Mouse (Mus musculus) forebrain, embryonic 16.5 days (tissue): ENCODE results near the gene Sec23b. TPM values are rescaled to one million over a fixed set of nuclear protein-coding genes. Genes with fewer than 3 reads are reported as not detected.

ENCODE experiments used
- ATAC-seq: fragments of 200-750 bp; cut with Nextera tagmentation; 2 replicates; pipeline ENCODE4 v1.8.0; 2017; ENCODE audit warnings: mild to moderate bottlenecking, moderate library complexity
- H3K27ac ChIP-seq: fragments of 300-500 bp; sonication (generic); 2 replicates; pipeline ENCODE4 v1.5.1; 2014; ENCODE audit warnings: low read length, control low read depth
- H3K27me3 ChIP-seq: fragments of 300-500 bp; sonication (generic); replicated peaks from 2 replicates; pipeline ENCODE4 v1.6.1; 2014; ENCODE audit warnings: low read length; ENCODE audit not compliant: control insufficient read depth, insufficient read depth
- H3K36me3 ChIP-seq: fragments of 300-500 bp; sonication (generic); 2 replicates; pipeline ENCODE4 v1.6.1; 2014; ENCODE audit not compliant: control insufficient read depth, insufficient read depth
- H3K4me1 ChIP-seq: fragments of 300-500 bp; sonication (generic); replicated peaks from 2 replicates; pipeline ENCODE4 v1.6.1; 2014; ENCODE audit warnings: low read length; ENCODE audit not compliant: control insufficient read depth, insufficient read depth
- H3K4me2 ChIP-seq: fragments of 300-500 bp; sonication (generic); 2 replicates; pipeline ENCODE4 v1.6.1; 2014; ENCODE audit warnings: mild to moderate bottlenecking, low read length, control low read depth
- H3K4me3 ChIP-seq: fragments of 300-500 bp; sonication (generic); replicated peaks from 2 replicates; pipeline ENCODE4 v1.5.1; 2014; ENCODE audit warnings: mild to moderate bottlenecking, low read length, control low read depth
- H3K9ac ChIP-seq: fragments of 300-500 bp; sonication (generic); replicated peaks from 2 replicates; pipeline ENCODE4 v1.6.1; 2014; ENCODE audit warnings: low read depth, low read length, control low read depth
- H3K9me3 ChIP-seq: fragments of 300-500 bp; sonication (generic); 2 replicates; pipeline ENCODE4 v1.6.1; 2016; ENCODE audit warnings: low read length; ENCODE audit not compliant: control insufficient read depth
- WGBS: fragments of 180-500 bp; shearing (Covaris S2); extraction: QIAGEN DNeasy Blood & Tissue Kit; methylation state at CpG from one replicate; pipeline ENCODE4 v1.1.7; 2014; 5-methylcytosine and 5-hydroxymethylcytosine counted together
- polyA plus RNA-seq: library from polyadenylated mRNA; unstranded; fragments of >200 nt; fragmentation: Nextera tagmentation; extraction: Ambion mirVana; gene quantifications from 2 replicates; pipeline ENCODE4 v1.2.1, GENCODE M21; 2015

Sec23b gene
- 66.5 and 67.5 TPM in 2 replicates for polyA plus RNA-seq

DNA sequence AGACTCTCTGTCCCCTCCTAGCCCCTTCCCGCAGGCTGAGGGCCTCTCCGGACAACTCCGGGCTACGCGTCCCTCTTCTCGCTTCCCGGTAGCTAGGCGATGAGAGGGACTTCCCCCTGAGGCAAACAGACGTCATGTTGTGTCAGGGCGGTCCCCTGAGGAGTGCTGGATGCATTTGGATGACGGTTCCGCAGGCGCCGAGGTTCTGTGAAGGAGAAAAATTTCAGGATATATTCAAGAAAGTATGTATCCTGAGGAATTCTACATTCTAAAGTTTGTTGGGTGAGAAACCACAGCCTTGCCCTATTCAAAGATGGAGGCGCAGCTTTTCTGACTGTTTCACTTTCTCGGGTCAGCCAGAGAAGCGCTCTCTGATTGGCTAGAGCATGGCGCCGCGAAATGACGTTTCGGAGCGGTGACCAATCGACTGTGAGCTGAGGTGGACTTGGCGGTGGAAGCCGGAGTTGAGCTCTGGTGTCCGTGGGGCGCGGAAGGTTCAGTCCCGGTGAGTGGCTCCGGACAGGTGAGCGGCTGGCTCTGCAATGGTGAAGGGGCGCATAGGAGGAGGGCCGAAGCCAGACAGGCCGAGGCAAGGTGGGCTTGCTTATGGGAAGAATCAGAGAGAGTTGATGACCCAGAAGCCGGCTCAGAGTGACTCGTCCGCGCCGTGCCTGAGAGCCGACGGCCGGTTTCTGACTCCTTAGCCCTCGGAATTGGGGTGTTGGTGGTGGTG, at the start of gene Sec23b:
Gene Sec23b, plus strand, starts transcription at position 410 of the 733 bp plus-strand sequence.
- peak; percentile 98 for ATAC-seq
- H3K4me1 ChIP-seq, result peaks cover 11% of the 10 kb centered on the region
- WGBS, result under 1% methylated on average over 44 of the region's 44 CpGs

GRCm38 (mm10) chr2:144514619-144515018, 41.4 kb upstream of the Sec23b start:
- no peaks in the 10 kb centered on the region for H3K4me1 ChIP-seq
- no peaks in the 10 kb centered on the region for H3K36me3 ChIP-seq
- no peak overlapping the region for H3K9ac ChIP-seq
- 86% methylated on average over 3 of the region's 3 CpGs for WGBS
- no peaks in the 10 kb centered on the region for H3K27me3 ChIP-seq
- no peak for ATAC-seq
- H3K9me3 ChIP-seq, result no peaks in the 10 kb centered on the region
- no peak overlapping the region for H3K27ac ChIP-seq
- no peak overlapping the region for H3K4me3 ChIP-seq
- no peak overlapping the region for H3K4me2 ChIP-seq

More for the DNA sequence above, at the start of gene Sec23b:
- peak within 1 kb of the TSS; percentile 73 for H3K9ac ChIP-seq
- H3K4me3 ChIP-seq, result peak within 1 kb of the TSS; percentile 84
- no peaks in the 10 kb centered on the region for H3K9me3 ChIP-seq
- H3K4me2 ChIP-seq, result peak within 1 kb of the TSS; percentile 72
- no peaks in the 10 kb centered on the region for H3K27me3 ChIP-seq
- H3K27ac ChIP-seq, result peak within 1 kb of the TSS; percentile 80
- H3K36me3 ChIP-seq, result peaks cover 3% of the 10 kb centered on the region; the same call in 1 of the 2 replicates

DNA sequence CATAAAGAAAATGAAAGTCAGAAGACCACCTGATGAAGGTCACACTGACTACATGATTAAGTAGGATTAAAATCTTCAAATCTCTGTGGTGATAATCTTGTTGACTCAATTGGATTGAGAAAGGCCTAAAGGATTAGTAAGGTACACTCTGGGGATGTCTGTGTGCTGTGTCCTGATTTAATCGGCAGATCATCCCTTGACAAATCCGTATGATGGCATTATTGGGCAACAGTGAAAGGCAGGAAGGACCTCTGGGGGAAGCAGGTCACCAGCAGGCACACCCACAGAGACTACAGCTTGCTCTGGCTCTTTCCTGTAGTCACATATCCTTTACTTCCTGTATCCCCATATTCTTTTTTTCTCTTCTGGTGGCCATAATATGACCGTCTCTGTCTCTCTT, 36.3 kb upstream of the Sec23b start:
- Histone ChIP-seq H3K9ac (no peak overlapping the region), H3K4me3 (no peak overlapping the region), H3K36me3 (no peaks in the 10 kb centered on the region), H3K27me3 (no peaks in the 10 kb centered on the region), H3K4me2 (no peak overlapping the region), H3K27ac (no peak overlapping the region), H3K4me1 (no peaks in the 10 kb centered on the region), H3K9me3 (no peaks in the 10 kb centered on the region)
- WGBS, result 74% methylated on average over 3 of the region's 3 CpGs
- ATAC-seq, result no peak

DNA sequence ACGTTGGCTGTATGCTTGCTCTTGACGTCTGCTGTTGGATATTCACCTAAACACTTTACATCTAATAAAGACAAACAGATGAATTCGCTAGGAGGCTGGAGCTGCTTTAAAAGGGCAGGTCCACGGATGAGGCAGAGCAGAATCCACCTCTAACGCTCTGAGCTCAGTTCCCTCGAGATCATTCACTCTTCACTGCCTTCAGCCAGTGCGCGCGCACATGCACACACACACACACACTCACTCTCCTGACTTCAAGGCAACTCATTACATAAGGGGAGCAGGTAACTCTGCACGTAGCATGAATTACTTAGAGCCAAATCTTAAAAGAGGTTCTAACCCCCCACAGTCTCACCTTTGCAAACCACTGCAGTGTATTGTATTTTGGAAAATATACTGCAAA, 30.2 kb upstream of the Sec23b start:
- peaks cover 18% of the 10 kb centered on the region for H3K4me1 ChIP-seq
- no peak overlapping the region for H3K9ac ChIP-seq
- 43% methylated on average over 10 of the region's 10 CpGs for WGBS
- H3K9me3 ChIP-seq, result no peaks in the 10 kb centered on the region
- no peaks in the 10 kb centered on the region for H3K36me3 ChIP-seq
- no peak for ATAC-seq
- H3K4me2 ChIP-seq, result no peak overlapping the region
- H3K27ac ChIP-seq, result no peak overlapping the region
- H3K4me3 ChIP-seq, result no peak overlapping the region
- H3K27me3 ChIP-seq, result no peaks in the 10 kb centered on the region

- H3K4me1 ChIP-seq, result peaks cover 18% of the 10 kb centered on the region
- peak within 1 kb of the TSS; percentile 99 for H3K27ac ChIP-seq
- no peaks in the 10 kb centered on the region for H3K36me3 ChIP-seq
- H3K9me3 ChIP-seq, result no peaks in the 10 kb centered on the region
- no peaks in the 10 kb centered on the region for H3K27me3 ChIP-seq
- peak within 1 kb of the TSS; percentile 92 for H3K4me2 ChIP-seq
- ATAC-seq, result peak; percentile 98
- WGBS, result under 1% methylated on average over 56 of the region's 56 CpGs
- H3K4me3 ChIP-seq, result peak within 1 kb of the TSS; percentile 99
- H3K9ac ChIP-seq, result peak within 1 kb of the TSS; percentile 86
These were observed 28.8 kb upstream of the Sec23b start, which contains the start of the genes Dzank1 and Polr3f for GRCm38 (mm10) chr2:144526981-144527820. Gene Dzank1 (minus strand): TSS chr2:144527414. Gene Polr3f (plus strand): TSS chr2:144527718.

DNA sequence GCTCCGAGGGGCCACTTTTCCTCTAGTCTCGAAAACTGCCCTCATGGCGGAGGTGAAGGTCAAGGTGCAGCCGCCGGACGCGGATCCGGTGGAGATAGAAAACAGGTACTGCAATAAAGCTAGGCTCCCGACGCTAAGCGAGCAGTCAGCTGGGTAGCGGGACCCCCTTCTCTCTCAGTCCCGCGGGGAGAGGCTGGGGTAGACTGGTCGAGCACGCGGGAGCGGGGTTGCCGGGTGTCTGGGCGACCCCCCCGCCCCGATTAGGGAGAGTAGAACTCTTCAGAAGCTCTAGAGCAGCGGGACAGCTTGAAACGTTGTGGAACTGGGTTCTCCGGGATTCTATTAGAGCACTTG, 28.2 kb upstream of the Sec23b start:
- peak; percentile 47 for ATAC-seq
- Histone ChIP-seq H3K9me3 (no peaks in the 10 kb centered on the region), H3K4me3 (peak overlapping the region; percentile 99), H3K36me3 (peaks cover 3% of the 10 kb centered on the region; the same call in 1 of the 2 replicates), H3K4me2 (peak overlapping the region; percentile 92), H3K27ac (peak overlapping the region; percentile 99), H3K4me1 (peaks cover 18% of the 10 kb centered on the region), H3K9ac (peak overlapping the region; percentile 86), H3K27me3 (no peaks in the 10 kb centered on the region)
- 0% methylated on average over 23 of the region's 25 CpGs for WGBS

DNA sequence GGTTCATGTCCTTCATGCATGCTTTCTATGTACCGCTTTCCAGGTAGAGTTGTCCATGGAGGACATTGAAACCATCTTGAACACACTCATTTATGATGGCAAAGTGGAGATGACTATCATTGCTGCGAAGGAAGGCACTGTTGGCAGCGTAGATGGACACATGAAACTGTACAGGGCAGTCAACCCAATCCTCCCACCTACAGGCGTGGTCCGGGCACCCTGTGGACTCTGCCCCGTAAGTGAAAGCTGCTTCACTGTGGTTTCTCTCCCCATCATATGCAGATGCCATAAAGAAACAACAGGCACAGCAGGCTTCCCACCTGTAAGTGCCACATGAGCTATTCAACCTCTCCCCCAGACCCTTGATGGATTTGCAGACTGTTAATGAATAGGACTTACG, 18.9 kb upstream of the Sec23b start:
- Histone ChIP-seq H3K9me3 (no peaks in the 10 kb centered on the region), H3K4me2 (no peak overlapping the region), H3K27ac (no peak overlapping the region), H3K9ac (no peak overlapping the region), H3K4me3 (no peak overlapping the region), H3K4me1 (no peaks in the 10 kb centered on the region), H3K36me3 (peaks cover 71% of the 10 kb centered on the region), H3K27me3 (no peaks in the 10 kb centered on the region)
- 93% methylated on average over 7 of the region's 7 CpGs for WGBS
- no peak for ATAC-seq

DNA sequence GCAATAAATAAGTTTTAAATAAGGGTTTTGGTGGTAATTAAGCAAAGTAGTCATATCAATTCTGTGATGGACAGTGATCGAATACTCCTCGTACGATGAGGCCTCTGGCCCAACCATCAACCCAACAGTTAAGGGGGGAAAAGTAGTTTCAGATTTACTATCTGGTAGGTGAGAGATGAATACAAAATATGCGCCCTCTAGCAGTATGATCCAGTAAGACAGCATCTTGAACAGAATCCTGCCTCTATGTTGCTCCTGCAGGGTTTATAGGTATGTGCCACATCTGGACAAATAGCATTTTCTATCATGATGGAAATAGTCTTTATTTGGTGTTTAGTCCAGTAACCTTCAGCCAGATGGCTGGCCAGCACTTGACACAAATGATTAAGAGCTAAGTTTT, 14.8 kb upstream of the Sec23b start:
- 90% methylated on average over 4 of the region's 4 CpGs for WGBS
- no peaks in the 10 kb centered on the region for H3K9me3 ChIP-seq
- no peak overlapping the region for H3K4me3 ChIP-seq
- H3K9ac ChIP-seq, result no peak overlapping the region
- H3K4me1 ChIP-seq, result no peaks in the 10 kb centered on the region
- H3K36me3 ChIP-seq, result peaks cover 50% of the 10 kb centered on the region
- no peak overlapping the region for H3K4me2 ChIP-seq
- no peaks in the 10 kb centered on the region for H3K27me3 ChIP-seq
- H3K27ac ChIP-seq, result no peak overlapping the region
- ATAC-seq, result no peak

DNA sequence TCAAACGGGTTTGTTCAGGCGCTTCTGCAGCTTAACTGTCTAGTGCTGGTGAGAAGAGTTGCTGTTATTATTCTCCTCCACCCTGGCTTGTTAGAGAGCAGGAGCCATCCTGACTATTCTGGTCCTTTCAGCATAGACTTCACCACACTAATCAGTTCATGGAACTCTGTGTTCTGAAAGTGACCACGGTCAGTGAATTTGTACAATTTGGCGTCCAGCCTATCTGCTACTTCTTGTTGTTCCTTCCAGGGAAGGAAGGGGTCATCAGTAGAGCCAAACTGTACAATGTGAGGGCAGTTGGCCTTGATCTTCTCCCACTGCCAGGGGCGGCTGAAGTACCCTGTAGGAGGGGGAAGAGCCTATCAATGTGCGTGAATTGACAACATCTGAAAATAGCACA, 12.4 kb upstream of the Sec23b start:
- H3K4me2 ChIP-seq, result no peak overlapping the region
- no peak for ATAC-seq
- H3K36me3 ChIP-seq, result peaks cover 31% of the 10 kb centered on the region
- H3K9ac ChIP-seq, result no peak overlapping the region
- H3K27ac ChIP-seq, result no peak overlapping the region
- no peaks in the 10 kb centered on the region for H3K4me1 ChIP-seq
- no peaks in the 10 kb centered on the region for H3K27me3 ChIP-seq
- WGBS, result 92% methylated on average over 6 of the region's 6 CpGs
- no peaks in the 10 kb centered on the region for H3K9me3 ChIP-seq
- no peak overlapping the region for H3K4me3 ChIP-seq
